Mouse (Mus musculus): ENCODE data around the gene Cox8c.

DNA sequence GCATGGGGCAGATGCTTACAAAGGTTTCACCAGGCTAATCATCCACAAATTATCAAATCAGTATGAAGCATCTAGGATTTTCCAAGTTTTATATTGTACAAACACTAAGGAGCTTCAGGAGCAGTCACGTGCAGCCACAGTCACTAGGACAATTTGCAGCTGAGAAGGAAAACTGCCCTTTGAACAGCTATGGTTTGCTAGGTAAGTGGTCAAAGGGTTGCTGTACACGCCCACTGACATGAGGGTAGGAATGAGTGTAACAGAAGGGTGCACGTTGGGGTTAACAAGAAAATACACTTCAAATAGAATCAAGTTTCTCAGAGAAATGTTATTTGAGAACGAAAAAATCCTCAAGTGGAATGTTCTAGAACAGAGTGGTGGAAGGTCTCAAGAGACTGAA, 30.6 kb downstream of the Cox8c start:
- TF ChIP-seq POLR2A (IDR thresholded peaks at IDR 0.05; ENCODE audit: insufficient read length, low read depth), result no peak
- no peak for TF ChIP-seq POLR2AphosphoS2 (IDR thresholded peaks at IDR 0.05; ENCODE audit: insufficient read length, low read depth)
- TF ChIP-seq SRF (IDR thresholded peaks at IDR 0.05; ENCODE audit: control insufficient read depth, insufficient read length, low read depth), result no peak
- no peak for TF ChIP-seq USF1 (IDR thresholded peaks at IDR 0.05; ENCODE audit: low read depth)
- TF ChIP-seq CEBPB (IDR thresholded peaks at IDR 0.05; ENCODE audit: insufficient read depth, poor library complexity, severe bottlenecking), result no peak
